In the genomic region with DNA sequence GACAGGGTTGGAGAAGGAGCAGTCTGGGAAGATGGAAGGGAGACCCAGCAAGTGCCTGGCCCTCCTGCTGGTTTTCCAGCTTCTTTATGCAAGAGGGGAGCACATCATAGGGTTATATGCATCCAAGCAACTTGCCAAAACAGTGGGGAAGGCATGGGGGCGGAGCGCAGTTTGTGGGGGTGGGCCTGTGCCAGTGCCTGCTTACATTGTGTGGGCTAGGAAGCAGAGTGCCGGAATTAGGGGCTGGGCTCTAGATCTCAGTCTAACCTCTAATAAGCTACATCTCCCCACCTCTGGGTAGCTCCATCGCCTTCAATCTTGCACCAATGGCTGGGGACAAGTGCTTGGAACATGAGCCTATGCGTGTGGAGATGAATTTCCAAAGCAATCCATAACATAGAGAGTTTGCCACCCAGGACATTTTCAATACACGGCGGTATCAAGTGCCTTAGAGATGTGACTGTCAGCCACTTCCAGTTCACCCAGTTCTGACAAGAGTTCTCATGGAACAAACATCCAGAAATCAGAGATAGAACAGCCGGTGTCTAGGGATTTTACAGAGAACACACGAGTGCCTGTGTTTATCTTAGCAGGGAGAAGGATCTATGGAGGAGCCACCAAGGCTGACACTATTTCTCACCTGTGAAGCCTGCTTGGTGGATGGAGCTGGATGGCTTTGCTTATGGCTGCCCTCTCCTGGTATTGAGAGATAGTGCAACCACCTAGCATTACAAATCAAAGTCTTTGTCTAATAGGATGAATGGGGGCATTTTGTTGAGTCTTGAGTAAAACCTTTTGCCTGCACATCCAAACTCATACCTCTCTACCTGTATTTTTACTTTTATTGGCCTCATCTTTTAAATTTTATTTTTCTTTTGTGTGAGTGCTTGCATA, we compare ENCODE assay signal across 8 mouse cellular contexts. TPM values are rescaled to one million over a fixed set of nuclear protein-coding genes. Genes with fewer than 3 reads are reported as not detected.
DNase-seq lines count a peak whose midpoint lies in the region; ATAC-seq and TF ChIP-seq lines count a peak whose summit lies in the region.

No protein-coding gene starts in this region.

- H3K27ac ChIP-seq in lung, embryonic 16.5 days (ENCODE audit: low read length): no peak overlapping the region
- H3K27ac ChIP-seq in intestine, postnatal 0 days (ENCODE audit: low read depth, low read length): no peak overlapping the region
- H3K27ac ChIP-seq in kidney, embryonic 14.5 days (ENCODE audit: low read depth, low read length): no peak overlapping the region

- WGBS in lung, embryonic 16.5 days: 64% methylated on average over 9 of the region's 9 CpGs
- 64% methylated on average over 9 of the region's 9 CpGs for WGBS in intestine, postnatal 0 days
- 69% methylated on average over 9 of the region's 9 CpGs for WGBS in kidney, embryonic 14.5 days

- DNase-seq in lung, postnatal 36 days: no peak
- peak; percentile 41 for DNase-seq in embryo, embryonic 11 days
- peak; percentile 10 for DNase-seq in skeletal muscle tissue, adult 2 months (ENCODE audit: low read depth, low spot score)
- DNase-seq in layer of hippocampus, adult 8-10 months (ENCODE audit: low spot score in 2 of 2): no peak
- no peak for DNase-seq in kidney, adult 18-20 months

- ATAC-seq in lung, embryonic 16.5 days (ENCODE audit: low read depth): peak; percentile 27
- ATAC-seq in intestine, postnatal 0 days: 0 out of 2 replicates have a peak, but pooled peaks have one; percentile 3
- no peak for ATAC-seq in kidney, embryonic 14.5 days (ENCODE audit: low FRiP score, low TSS enrichment)

- no peak overlapping the region for H3K4me2 ChIP-seq in lung, embryonic 16.5 days (ENCODE audit: low read depth, low read length)
- H3K4me2 ChIP-seq in intestine, postnatal 0 days (replicated peaks; ENCODE audit: low read depth): no peak overlapping the region
- H3K4me2 ChIP-seq in kidney, embryonic 14.5 days (replicated peaks; ENCODE audit: low read depth, low read length): no peak overlapping the region

- H3K36me3 ChIP-seq in lung, embryonic 16.5 days (ENCODE audit: control insufficient read depth, insufficient read depth, low read length): no peaks in the 10 kb centered on the region
- no peaks in the 10 kb centered on the region for H3K36me3 ChIP-seq in intestine, postnatal 0 days (ENCODE audit: control insufficient read depth, insufficient read depth)
- no peaks in the 10 kb centered on the region for H3K36me3 ChIP-seq in kidney, embryonic 14.5 days (ENCODE audit: control insufficient read depth, insufficient read depth, low read length)

- H3K27me3 ChIP-seq in lung, embryonic 16.5 days (ENCODE audit: control insufficient read depth, insufficient read depth, low read depth, low read length): no peaks in the 10 kb centered on the region
- H3K27me3 ChIP-seq in intestine, postnatal 0 days (replicated peaks; ENCODE audit: control insufficient read depth, insufficient read depth, low read length): no peaks in the 10 kb centered on the region
- no peaks in the 10 kb centered on the region for H3K27me3 ChIP-seq in kidney, embryonic 14.5 days (ENCODE audit: control insufficient read depth, insufficient read depth, low read length)

- no peak overlapping the region for H3K9ac ChIP-seq in lung, embryonic 16.5 days (ENCODE audit: low read length)
- H3K9ac ChIP-seq in intestine, postnatal 0 days (ENCODE audit: low read depth, low read length): no peak overlapping the region
- no peak overlapping the region for H3K9ac ChIP-seq in kidney, embryonic 14.5 days (ENCODE audit: low read depth, low read length)

- H3K4me3 ChIP-seq in lung, embryonic 16.5 days (ENCODE audit: low read length): no peak overlapping the region
- H3K4me3 ChIP-seq in intestine, postnatal 0 days (ENCODE audit: low read depth, low read length): no peak overlapping the region
- H3K4me3 ChIP-seq in kidney, embryonic 14.5 days (ENCODE audit: low read length): no peak overlapping the region

- no peaks in the 10 kb centered on the region for H3K4me1 ChIP-seq in lung, embryonic 16.5 days (replicated peaks; ENCODE audit: control insufficient read depth, insufficient read depth, low read length)
- H3K4me1 ChIP-seq in intestine, postnatal 0 days (replicated peaks; ENCODE audit: control insufficient read depth, insufficient read depth, low read length): no peaks in the 10 kb centered on the region
- no peaks in the 10 kb centered on the region for H3K4me1 ChIP-seq in kidney, embryonic 14.5 days (ENCODE audit: control insufficient read depth, insufficient read depth, low read length)

- peak; percentile 79 for TF ChIP-seq CTCF in intestine, postnatal 0 days (IDR thresholded peaks at IDR 0.05; ENCODE audit: low read depth)

- H3K9me3 ChIP-seq in lung, embryonic 16.5 days (ENCODE audit: control insufficient read depth, low read length): peaks cover 41% of the 10 kb centered on the region
- peaks cover 35% of the 10 kb centered on the region for H3K9me3 ChIP-seq in intestine, postnatal 0 days (ENCODE audit: control insufficient read depth)
- peaks cover 83% of the 10 kb centered on the region for H3K9me3 ChIP-seq in kidney, embryonic 14.5 days (ENCODE audit: control insufficient read depth, low read length)

RNA-seq across cellular contexts. Expression of gene Trpm8, which starts 23.9 kb away (rescaled TPM):
- 0.04 TPM in 1 of 2 replicates, not detected in the other for polyA plus RNA-seq in lung, embryonic 16.5 days (2015; fragmentation: Nextera tagmentation; extraction: Ambion mirVana)
- polyA plus RNA-seq in intestine, postnatal 0 days (2015; fragmentation: Nextera tagmentation; extraction: Ambion mirVana): not detected in 2 replicates
- total RNA-seq in layer of hippocampus, adult 8-10 months (2022): under 1 TPM in 2 of 4 experiments, not detected in 2; 0.09 to 0.22 TPM
- polyA plus RNA-seq in kidney, embryonic 14.5 days (2014; fragmentation: Nextera tagmentation; extraction: Ambion mirVana): not detected in 2 replicates

RNA-seq across cellular contexts. Expression of gene Hjurp, which starts 23.9 kb away (rescaled TPM):
- 184 and 186 TPM in 2 replicates for polyA plus RNA-seq in lung, embryonic 16.5 days (2015; fragmentation: Nextera tagmentation; extraction: Ambion mirVana)
- 29.1 and 30.8 TPM in 2 replicates for polyA plus RNA-seq in intestine, postnatal 0 days (2015; fragmentation: Nextera tagmentation; extraction: Ambion mirVana)
- total RNA-seq in layer of hippocampus, adult 8-10 months (2022): 10 to 100 TPM; 34.5 to 51.6 (median 42.5) TPM
- 98.2 and 175 TPM in 2 replicates for polyA plus RNA-seq in kidney, embryonic 14.5 days (2014; fragmentation: Nextera tagmentation; extraction: Ambion mirVana)

Comparison
In these comparisons a context has a peak if more than half of its experiments do, and no peak if none do; other contexts are left out.
1. DNase-seq: peak in embryo, embryonic 11 days (single experiment) and skeletal muscle tissue, adult 2 months (single experiment); none in lung, postnatal 36 days (single experiment), layer of hippocampus, adult 8-10 months (0 of 2) and kidney, adult 18-20 months (single experiment).